Mouse (Mus musculus): ENCODE results near the gene Mmp8. TPM values are rescaled to one million over a fixed set of nuclear protein-coding genes. Genes with fewer than 3 reads are reported as not detected.

Mmp8 gene
- polyA plus RNA-seq, 1 experiment from 2014 or later = not detected

DNA sequence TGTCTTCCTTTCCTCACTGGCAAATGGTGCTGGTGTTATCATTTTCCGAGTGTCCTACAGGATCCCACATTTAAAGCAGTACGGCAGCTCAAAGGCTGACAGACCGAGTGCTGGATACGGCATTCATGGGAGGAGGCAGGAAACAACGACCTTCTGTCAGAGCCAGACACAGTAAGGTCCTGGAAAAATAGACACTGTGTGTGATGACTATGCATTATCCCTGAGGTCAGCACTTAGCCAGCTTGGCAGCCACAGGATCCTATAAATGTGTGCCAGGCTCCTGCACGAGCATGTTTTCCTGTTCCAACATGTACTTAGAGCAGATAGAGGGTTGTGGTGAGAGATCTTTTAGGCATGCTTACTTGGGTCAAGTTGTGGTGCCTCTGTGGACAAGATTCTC, 45.7 kb downstream of the Mmp8 start:
- no peak overlapping the region for H3K4me3 ChIP-seq
- H3K27ac ChIP-seq (replicated peaks) = no peak overlapping the region; the same call in 1 of the 2 replicates
- WGBS = 66% methylated on average over 6 of the region's 6 CpGs
- DNase-seq (ENCODE audit: low spot score) = no peak
- no peaks in the 10 kb centered on the region for H3K27me3 ChIP-seq (replicated peaks; ENCODE audit: low read depth, poor library complexity, severe bottlenecking)
- H3K4me1 ChIP-seq = no peaks in the 10 kb centered on the region
- H3K9me3 ChIP-seq = no peaks in the 10 kb centered on the region
- H3K36me3 ChIP-seq (replicated peaks) = no peaks in the 10 kb centered on the region

- H3K9me3 ChIP-seq = peaks cover 5% of the 10 kb centered on the region; the same call in 1 of the 2 replicates
- no peaks in the 10 kb centered on the region for H3K4me1 ChIP-seq
- H3K4me3 ChIP-seq = no peak overlapping the region
- 91% methylated on average over 12 of the region's 12 CpGs for WGBS
- H3K36me3 ChIP-seq (replicated peaks) = no peaks in the 10 kb centered on the region
- H3K27ac ChIP-seq (replicated peaks) = no peak overlapping the region
- DNase-seq (ENCODE audit: low spot score) = no peak
- H3K27me3 ChIP-seq (replicated peaks; ENCODE audit: low read depth, poor library complexity, severe bottlenecking) = no peaks in the 10 kb centered on the region
These were observed 47.4 kb downstream of the Mmp8 start for GRCm38 (mm10) chr9:7605638-7606037.

Other genes with a start within 250 kb of the Mmp8 start
- gene Mmp12, start 214.1 kb upstream of the Mmp8 start, polyA plus RNA-seq (2016; fragmentation: Nextera tagmentation; extraction: Ambion mirVana) = not detected in 2 replicates
- not detected in 2 replicates for gene Mmp1b, start 170.4 kb upstream of the Mmp8 start, polyA plus RNA-seq (2016; fragmentation: Nextera tagmentation; extraction: Ambion mirVana)
- gene Mmp3, start 112.6 kb upstream of the Mmp8 start, polyA plus RNA-seq (2016; fragmentation: Nextera tagmentation; extraction: Ambion mirVana) = not detected in 2 replicates
- not detected in 2 replicates for gene Mmp10, start 56.1 kb upstream of the Mmp8 start, polyA plus RNA-seq (2016; fragmentation: Nextera tagmentation; extraction: Ambion mirVana)
- gene Mmp27, start 12.9 kb downstream of the Mmp8 start, polyA plus RNA-seq (2016; fragmentation: Nextera tagmentation; extraction: Ambion mirVana) = not detected in 2 replicates
- not detected in 2 replicates for gene Mmp20, start 69.8 kb downstream of the Mmp8 start, polyA plus RNA-seq (2016; fragmentation: Nextera tagmentation; extraction: Ambion mirVana)
- gene Mmp7, start 133.6 kb downstream of the Mmp8 start, polyA plus RNA-seq (2016; fragmentation: Nextera tagmentation; extraction: Ambion mirVana) = not detected in 2 replicates
- gene Tmem123, start 205.6 kb downstream of the Mmp8 start, polyA plus RNA-seq (2016; fragmentation: Nextera tagmentation; extraction: Ambion mirVana) = 100 and 110 TPM in 2 replicates

Data from embryonic facial prominence, embryonic 10.5 days (tissue).